Mouse (Mus musculus) midbrain, embryonic 10.5 days (tissue): ENCODE measurements around the gene Olfr740. TPM values are rescaled to one million over a fixed set of nuclear protein-coding genes. Genes with fewer than 3 reads are reported as not detected.

Source experiments
- DNase-seq: peaks from one replicate; pipeline ENCODE4 v3.0.0-alpha.2; 2017; ENCODE audit warnings: low spot score
- H3K27ac ChIP-seq: fragments of 300-500 bp; sonication (generic); replicated peaks from 2 replicates; pipeline ENCODE4 v1.5.1; 2016; ENCODE audit warnings: mild to moderate bottlenecking
- H3K27me3 ChIP-seq: fragments of 300-500 bp; sonication (generic); 2 replicates; pipeline ENCODE4 v1.6.1; 2016; ENCODE audit warnings: low read depth, mild to moderate bottlenecking; ENCODE audit not compliant: poor library complexity, severe bottlenecking
- H3K36me3 ChIP-seq: fragments of 300-500 bp; sonication (generic); 2 replicates; pipeline ENCODE4 v1.6.1; 2016; ENCODE audit warnings: mild to moderate bottlenecking, moderate library complexity
- H3K4me1 ChIP-seq: fragments of 300-500 bp; sonication (generic); 2 replicates; pipeline ENCODE4 v1.6.1; 2016
- H3K4me3 ChIP-seq: fragments of 300-500 bp; sonication (generic); 2 replicates; pipeline ENCODE4 v1.5.1; 2016; ENCODE audit warnings: mild to moderate bottlenecking, moderate library complexity
- H3K9me3 ChIP-seq: fragments of 300-500 bp; sonication (generic); replicated peaks from 2 replicates; pipeline ENCODE4 v1.6.1; 2016; ENCODE audit warnings: mild to moderate bottlenecking
- WGBS: fragments of 180-500 bp; shearing (Covaris S2); methylation state at CpG from one replicate; pipeline ENCODE4 v1.1.7; 2016; 5-methylcytosine and 5-hydroxymethylcytosine counted together
- polyA plus RNA-seq: library from polyadenylated mRNA; unstranded; fragments of >200 nt; fragmentation: Nextera tagmentation; extraction: Ambion mirVana; gene quantifications from 2 replicates; pipeline ENCODE4 v1.2.1, GENCODE M21; 2016

Olfr740 gene
- polyA plus RNA-seq, result not detected in 2 replicates

- H3K27ac ChIP-seq, result no peak within 1 kb of the TSS
- no peaks in the 10 kb centered on the region for H3K27me3 ChIP-seq
- DNase-seq, result no peak
- H3K36me3 ChIP-seq, result no peaks in the 10 kb centered on the region
- H3K4me3 ChIP-seq, result no peak within 1 kb of the TSS
- no peaks in the 10 kb centered on the region for H3K4me1 ChIP-seq
- 87% methylated on average over 3 of the region's 3 CpGs for WGBS
- no peaks in the 10 kb centered on the region for H3K9me3 ChIP-seq
These were observed at the start of gene Olfr740 for GRCm38 (mm10) chr14:50445245-50445644. TSS of gene Olfr740 (plus strand) at chr14:50445545.

- no peaks in the 10 kb centered on the region for H3K9me3 ChIP-seq
- no peak within 1 kb of the TSS for H3K4me3 ChIP-seq
- no peaks in the 10 kb centered on the region for H3K27me3 ChIP-seq
- H3K27ac ChIP-seq, result no peak within 1 kb of the TSS
- no peaks in the 10 kb centered on the region for H3K4me1 ChIP-seq
- WGBS, result 90% methylated on average over 1 of the region's 1 CpGs
- H3K36me3 ChIP-seq, result no peaks in the 10 kb centered on the region
- no peak for DNase-seq
These were observed 38.1 kb upstream of the Olfr740 start, which contains the start of gene Olfr738 for GRCm38 (mm10) chr14:50407268-50407667. TSS of gene Olfr738 (plus strand) at chr14:50407568.

- Histone ChIP-seq H3K4me3 (no peak within 1 kb of the TSS), H3K36me3 (no peaks in the 10 kb centered on the region), H3K9me3 (no peaks in the 10 kb centered on the region), H3K27me3 (no peaks in the 10 kb centered on the region), H3K4me1 (no peaks in the 10 kb centered on the region), H3K27ac (no peak within 1 kb of the TSS)
- WGBS, result 86% methylated on average over 2 of the region's 2 CpGs
- no peak for DNase-seq
These were observed 27.0 kb upstream of the Olfr740 start, which contains the start of gene Olfr739 for GRCm38 (mm10) chr14:50418326-50418725. TSS of gene Olfr739 (plus strand) at chr14:50418626.

- DNase-seq, result no peak
- no peak within 1 kb of the TSS for H3K27ac ChIP-seq
- H3K36me3 ChIP-seq, result no peaks in the 10 kb centered on the region
- WGBS, result 75% methylated on average over 2 of the region's 2 CpGs
- no peak within 1 kb of the TSS for H3K4me3 ChIP-seq
- no peaks in the 10 kb centered on the region for H3K9me3 ChIP-seq
- H3K27me3 ChIP-seq, result no peaks in the 10 kb centered on the region
- H3K4me1 ChIP-seq, result no peaks in the 10 kb centered on the region
These were observed 27.1 kb downstream of the Olfr740 start, which contains the start of gene Olfr741 for GRCm38 (mm10) chr14:50472438-50472837. TSS of gene Olfr741 (plus strand) at chr14:50472738.

GRCm38 (mm10) chr14:50478406-50478805, 33.1 kb downstream of the Olfr740 start:
- 78% methylated on average over 2 of the region's 2 CpGs for WGBS
- Histone ChIP-seq H3K9me3 (peaks cover 5% of the 10 kb centered on the region; the same call in 1 of the 2 replicates), H3K27me3 (no peaks in the 10 kb centered on the region), H3K4me1 (no peaks in the 10 kb centered on the region), H3K36me3 (no peaks in the 10 kb centered on the region), H3K4me3 (no peak overlapping the region), H3K27ac (no peak overlapping the region)
- DNase-seq, result no peak

GRCm38 (mm10) chr14:50503300-50503699, 58.0 kb downstream of the Olfr740 start, which contains the start of gene Olfr742:
TSS of gene Olfr742 (plus strand) at chr14:50503600.
- Histone ChIP-seq H3K4me1 (no peaks in the 10 kb centered on the region), H3K27ac (no peak within 1 kb of the TSS), H3K4me3 (no peak within 1 kb of the TSS), H3K9me3 (no peaks in the 10 kb centered on the region), H3K27me3 (no peaks in the 10 kb centered on the region), H3K36me3 (no peaks in the 10 kb centered on the region)
- no peak for DNase-seq
- 68% methylated on average over 2 of the region's 2 CpGs for WGBS

Other genes starting within 250 kb of the Olfr740 start
- not detected in 2 replicates for gene Olfr731, start 203.7 kb upstream of the Olfr740 start, polyA plus RNA-seq
- gene Olfr732, start 161.3 kb upstream of the Olfr740 start, polyA plus RNA-seq, result not detected in 2 replicates
- gene Olfr733, start 144.0 kb upstream of the Olfr740 start, polyA plus RNA-seq, result not detected in 2 replicates
- gene Olfr734, start 118.8 kb upstream of the Olfr740 start, polyA plus RNA-seq, result not detected in 2 replicates
- gene Olfr735, start 96.7 kb upstream of the Olfr740 start, polyA plus RNA-seq, result not detected in 2 replicates
- not detected in 2 replicates for gene Tlr11, start 87.6 kb upstream of the Olfr740 start, polyA plus RNA-seq
- not detected in 2 replicates for gene Olfr736, start 64.4 kb upstream of the Olfr740 start, polyA plus RNA-seq
- not detected in 2 replicates for gene Olfr738, start 38.0 kb upstream of the Olfr740 start, polyA plus RNA-seq
- not detected in 2 replicates for gene Olfr739, start 26.9 kb upstream of the Olfr740 start, polyA plus RNA-seq
- not detected in 2 replicates for gene Olfr741, start 27.2 kb downstream of the Olfr740 start, polyA plus RNA-seq
- gene Olfr742, start 58.1 kb downstream of the Olfr740 start, polyA plus RNA-seq, result not detected in 2 replicates
- not detected in 2 replicates for gene Olfr743, start 76.3 kb downstream of the Olfr740 start, polyA plus RNA-seq
- not detected in 2 replicates for gene Olfr744, start 169.3 kb downstream of the Olfr740 start, polyA plus RNA-seq
- gene Olfr745, start 193.8 kb downstream of the Olfr740 start, polyA plus RNA-seq, result not detected in 2 replicates
- gene Olfr746, start 201.5 kb downstream of the Olfr740 start, polyA plus RNA-seq, result not detected in 2 replicates
- not detected in 2 replicates for gene Olfr747, start 247.7 kb downstream of the Olfr740 start, polyA plus RNA-seq